Mouse (Mus musculus) stomach, embryonic 16.5 days (tissue): ENCODE measurements at regions not wholly inside any gene's neighbourhood (a gene's known extent, or its start where the extent isn't known, plus 50 kb on each side); places are given as distances from the start of the nearest gene placed in this dataset.

Experiments used
- ATAC-seq: fragments of 200-750 bp; cut with Nextera tagmentation; 2 replicates; pipeline ENCODE4 v1.8.0; 2017; ENCODE audit warnings: moderate number of reproducible peaks, moderate TSS enrichment; ENCODE audit not compliant: insufficient read depth, low FRiP score
- H3K27ac ChIP-seq: fragments of 300-500 bp; sonication (generic); 2 replicates; pipeline ENCODE4 v1.5.1; 2014; ENCODE audit warnings: low read length
- H3K27me3 ChIP-seq: fragments of 300-500 bp; sonication (generic); 2 replicates; pipeline ENCODE4 v1.6.1; 2014; ENCODE audit warnings: low read length, control low read depth, mixed read lengths; ENCODE audit not compliant: control insufficient read depth, insufficient read depth
- H3K36me3 ChIP-seq: fragments of 300-500 bp; sonication (generic); 2 replicates; pipeline ENCODE4 v1.6.1; 2014; ENCODE audit warnings: low read length; ENCODE audit not compliant: control insufficient read depth, insufficient read depth
- H3K4me1 ChIP-seq: fragments of 300-500 bp; sonication (generic); 2 replicates; pipeline ENCODE4 v1.6.1; 2014; ENCODE audit warnings: low read length, control low read depth, mixed read lengths; ENCODE audit not compliant: control insufficient read depth, insufficient read depth
- H3K4me2 ChIP-seq: fragments of 300-500 bp; sonication (generic); 2 replicates; pipeline ENCODE4 v1.6.1; 2014; ENCODE audit warnings: low read depth, low read length, mixed read lengths
- H3K4me3 ChIP-seq: fragments of 300-500 bp; sonication (generic); replicated peaks from 2 replicates; pipeline ENCODE4 v1.5.1; 2014; ENCODE audit warnings: mild to moderate bottlenecking, low read length
- H3K9ac ChIP-seq: fragments of 300-500 bp; sonication (generic); 2 replicates; pipeline ENCODE4 v1.6.1; 2014; ENCODE audit warnings: low read length
- H3K9me3 ChIP-seq: fragments of 300-500 bp; sonication (generic); replicated peaks from 2 replicates; pipeline ENCODE4 v1.6.1; 2016; ENCODE audit warnings: low read length, control low read depth; ENCODE audit not compliant: control insufficient read depth
- WGBS: fragments of 180-500 bp; shearing (Covaris S2); extraction: QIAGEN DNeasy Blood & Tissue Kit; methylation state at CpG from one replicate; pipeline ENCODE4 v1.1.7; 2014; 5-methylcytosine and 5-hydroxymethylcytosine counted together

GRCm38 (mm10) chr16:55612001-55612400 is 226.7 kb downstream of the Nfkbiz start:
- Histone ChIP-seq H3K36me3 (no peaks in the 10 kb centered on the region), H3K4me1 (no peaks in the 10 kb centered on the region), H3K4me2 (no peak overlapping the region), H3K27me3 (no peaks in the 10 kb centered on the region), H3K27ac (no peak overlapping the region), H3K9me3 (0 out of 2 replicates have a peak, but pooled peaks cover 3% of the 10 kb centered on the region), H3K9ac (no peak overlapping the region), H3K4me3 (no peak overlapping the region)
- no peak for ATAC-seq
- WGBS, result 80% methylated on average over 5 of the region's 5 CpGs

DNA sequence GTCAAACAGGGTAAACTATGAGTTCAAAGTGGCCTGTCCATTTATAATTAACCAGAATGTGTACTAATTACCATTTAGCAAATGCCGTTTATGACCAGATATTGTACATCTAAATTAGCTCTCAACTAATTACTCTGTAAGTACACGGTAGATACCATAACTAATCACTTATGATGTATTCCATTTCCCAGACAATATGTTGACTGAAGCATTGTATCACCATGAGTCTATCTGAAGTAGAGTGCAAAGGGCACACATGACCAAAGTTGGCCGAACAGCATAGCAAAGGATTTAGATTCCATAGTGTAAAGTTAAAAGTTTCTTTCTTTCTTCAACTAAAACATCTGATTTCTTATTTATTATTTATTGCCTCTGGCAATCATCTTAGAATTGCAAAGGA is 227.5 kb downstream of the Nfkbiz start:
- no peaks in the 10 kb centered on the region for H3K4me1 ChIP-seq
- no peak overlapping the region for H3K4me2 ChIP-seq
- ATAC-seq, result no peak
- H3K27ac ChIP-seq, result no peak overlapping the region
- H3K27me3 ChIP-seq, result no peaks in the 10 kb centered on the region
- no peak overlapping the region for H3K9ac ChIP-seq
- 75% methylated on average over 3 of the region's 3 CpGs for WGBS
- no peaks in the 10 kb centered on the region for H3K36me3 ChIP-seq
- 0 out of 2 replicates have a peak, but pooled peaks cover 3% of the 10 kb centered on the region for H3K9me3 ChIP-seq
- no peak overlapping the region for H3K4me3 ChIP-seq

DNA sequence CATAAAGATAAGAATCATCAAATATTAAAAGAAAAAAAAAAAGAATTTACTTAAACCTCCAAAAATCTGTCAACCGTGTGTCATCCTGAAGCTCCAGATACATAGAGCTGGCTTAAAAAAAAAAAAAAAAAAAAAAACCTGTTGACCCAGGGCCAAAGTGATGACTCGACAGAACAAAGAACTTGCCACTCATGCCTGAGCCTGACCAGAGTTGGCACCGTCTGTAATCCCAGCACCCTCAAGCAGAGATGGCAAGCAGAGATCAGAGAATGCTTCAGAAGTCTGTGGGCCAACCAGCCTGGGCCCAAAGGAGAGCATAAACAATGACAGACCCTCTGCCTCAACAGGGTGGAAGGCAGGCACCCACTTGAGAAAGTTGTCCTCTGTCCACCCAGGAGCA is 230.3 kb downstream of the Nfkbiz start:
- WGBS, result 87% methylated on average over 3 of the region's 3 CpGs
- Histone ChIP-seq H3K27ac (no peak overlapping the region), H3K27me3 (no peaks in the 10 kb centered on the region), H3K4me2 (no peak overlapping the region), H3K9me3 (0 out of 2 replicates have a peak, but pooled peaks cover 3% of the 10 kb centered on the region), H3K4me1 (no peaks in the 10 kb centered on the region), H3K9ac (no peak overlapping the region), H3K36me3 (no peaks in the 10 kb centered on the region), H3K4me3 (no peak overlapping the region)
- ATAC-seq, result no peak

GRCm38 (mm10) chr16:55606447-55607239 is 232.1 kb downstream of the Nfkbiz start:
- no peaks in the 10 kb centered on the region for H3K27me3 ChIP-seq
- H3K4me1 ChIP-seq, result no peaks in the 10 kb centered on the region
- no peak overlapping the region for H3K4me3 ChIP-seq
- no peak overlapping the region for H3K9ac ChIP-seq
- no peak overlapping the region for H3K4me2 ChIP-seq
- no peak overlapping the region for H3K27ac ChIP-seq
- no peak for ATAC-seq
- H3K9me3 ChIP-seq, result 0 out of 2 replicates have a peak, but pooled peaks cover 3% of the 10 kb centered on the region
- WGBS, result 67% methylated on average over 7 of the region's 7 CpGs
- no peaks in the 10 kb centered on the region for H3K36me3 ChIP-seq

DNA sequence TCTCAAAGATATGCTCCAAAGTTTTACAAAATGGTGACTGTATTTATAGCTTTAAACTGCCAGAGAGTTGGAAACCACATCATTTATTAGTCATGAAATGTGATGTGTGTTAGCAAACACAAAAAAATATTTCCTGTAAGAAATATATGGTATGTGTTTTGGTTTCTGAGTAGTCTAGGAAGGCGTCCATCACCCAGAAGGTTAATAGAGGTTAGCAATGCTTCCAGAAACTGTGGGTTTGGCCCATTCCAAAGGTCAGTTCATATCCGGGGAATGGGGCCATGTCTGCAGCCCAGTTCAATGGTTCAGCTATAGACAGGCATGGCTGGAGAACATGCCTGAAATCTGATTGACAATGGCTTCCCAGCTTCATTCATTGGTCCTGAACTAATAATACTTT is 235.1 kb downstream of the Nfkbiz start:
- Histone ChIP-seq H3K36me3 (no peaks in the 10 kb centered on the region), H3K27ac (no peak overlapping the region), H3K4me2 (no peak overlapping the region), H3K4me3 (no peak overlapping the region), H3K9me3 (no peaks in the 10 kb centered on the region), H3K9ac (no peak overlapping the region), H3K4me1 (no peaks in the 10 kb centered on the region), H3K27me3 (no peaks in the 10 kb centered on the region)
- 64% methylated on average over 2 of the region's 2 CpGs for WGBS
- no peak for ATAC-seq

DNA sequence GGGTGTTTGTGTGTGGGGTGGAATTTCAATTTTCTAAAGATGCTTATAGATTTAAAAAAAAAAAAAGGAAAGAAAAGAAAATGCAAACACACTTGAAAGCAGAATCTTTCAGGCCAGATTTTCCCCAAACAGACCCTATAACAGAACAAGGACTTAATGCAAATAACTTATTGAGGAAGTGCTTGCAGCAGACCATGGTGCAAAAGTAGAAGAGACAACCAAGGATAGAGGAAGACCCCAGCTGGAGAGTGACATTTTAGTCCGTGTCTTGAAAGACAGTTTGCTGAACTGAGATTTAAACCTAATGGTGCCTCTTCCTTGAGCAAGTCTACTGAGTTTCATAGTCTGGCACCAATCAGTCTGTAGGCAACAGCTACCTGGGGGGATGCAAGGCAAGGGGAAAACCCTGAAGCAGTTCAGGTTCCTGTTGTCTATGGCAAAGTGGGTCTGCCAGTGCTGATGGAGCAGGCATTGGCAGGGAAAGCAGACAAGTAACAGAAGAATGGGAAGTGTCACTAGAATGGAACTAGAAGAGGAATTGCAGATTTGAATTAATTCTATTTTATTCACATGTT is 249.2 kb downstream of the Nfkbiz start:
- no peak for ATAC-seq
- no peak overlapping the region for H3K27ac ChIP-seq
- no peaks in the 10 kb centered on the region for H3K4me1 ChIP-seq
- H3K9me3 ChIP-seq, result no peaks in the 10 kb centered on the region
- no peak overlapping the region for H3K4me2 ChIP-seq
- no peak overlapping the region for H3K4me3 ChIP-seq
- H3K27me3 ChIP-seq, result no peaks in the 10 kb centered on the region
- no peaks in the 10 kb centered on the region for H3K36me3 ChIP-seq
- H3K9ac ChIP-seq, result no peak overlapping the region
- 76% methylated on average over 1 of the region's 1 CpGs for WGBS

GRCm38 (mm10) chr16:55587138-55587537 is 251.6 kb downstream of the Nfkbiz start:
- no peaks in the 10 kb centered on the region for H3K9me3 ChIP-seq
- 80% methylated on average over 6 of the region's 6 CpGs for WGBS
- H3K36me3 ChIP-seq, result no peaks in the 10 kb centered on the region
- no peak overlapping the region for H3K4me3 ChIP-seq
- ATAC-seq, result no peak
- no peaks in the 10 kb centered on the region for H3K4me1 ChIP-seq
- no peak overlapping the region for H3K9ac ChIP-seq
- H3K4me2 ChIP-seq, result no peak overlapping the region
- H3K27me3 ChIP-seq, result no peaks in the 10 kb centered on the region
- no peak overlapping the region for H3K27ac ChIP-seq

DNA sequence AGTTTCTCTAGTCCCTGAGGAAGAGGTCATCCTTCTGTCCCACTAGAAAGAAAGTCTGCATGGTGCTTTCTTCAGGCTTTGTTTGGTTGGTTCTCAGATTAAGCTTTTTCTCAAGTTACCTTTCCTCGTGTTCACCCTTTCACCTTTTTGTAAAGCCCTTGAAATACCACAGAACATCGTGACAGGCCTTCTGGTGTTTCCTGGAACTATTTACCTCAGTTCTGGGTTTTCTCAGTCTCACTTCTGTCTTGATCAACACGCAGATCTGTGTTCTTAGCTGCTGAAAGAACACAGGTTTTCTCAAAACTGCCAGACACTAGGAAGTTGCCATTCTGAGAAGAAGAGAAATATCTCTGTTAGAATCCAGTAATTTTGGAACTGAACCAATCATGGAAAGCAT is 255.8 kb downstream of the Nfkbiz start:
- 18% methylated on average over 3 of the region's 3 CpGs for WGBS
- no peak for ATAC-seq
- no peak overlapping the region for H3K4me2 ChIP-seq
- no peaks in the 10 kb centered on the region for H3K9me3 ChIP-seq
- H3K9ac ChIP-seq, result no peak overlapping the region
- H3K27ac ChIP-seq, result no peak overlapping the region
- no peaks in the 10 kb centered on the region for H3K4me1 ChIP-seq
- H3K4me3 ChIP-seq, result no peak overlapping the region
- H3K36me3 ChIP-seq, result no peaks in the 10 kb centered on the region
- H3K27me3 ChIP-seq, result no peaks in the 10 kb centered on the region

GRCm38 (mm10) chr16:55582029-55582428 is 256.7 kb downstream of the Nfkbiz start:
- no peaks in the 10 kb centered on the region for H3K4me1 ChIP-seq
- ATAC-seq, result no peak
- H3K9me3 ChIP-seq, result no peaks in the 10 kb centered on the region
- no peaks in the 10 kb centered on the region for H3K27me3 ChIP-seq
- H3K9ac ChIP-seq, result no peak overlapping the region
- no peak overlapping the region for H3K27ac ChIP-seq
- H3K4me3 ChIP-seq, result no peak overlapping the region
- WGBS, result 76% methylated on average over 7 of the region's 7 CpGs
- H3K4me2 ChIP-seq, result no peak overlapping the region
- no peaks in the 10 kb centered on the region for H3K36me3 ChIP-seq
